Mouse (Mus musculus) heart, postnatal 0 days (tissue): ENCODE results near the gene Phactr2. TPM values are rescaled to one million over a fixed set of nuclear protein-coding genes. Genes with fewer than 3 reads are reported as not detected.

Source experiments
- ATAC-seq: fragments of 200-750 bp; cut with Nextera tagmentation; 2 replicates; pipeline ENCODE4 v1.8.0; 2017; ENCODE audit warnings: low read depth, moderate number of reproducible peaks, moderate library complexity; ENCODE audit not compliant: insufficient read depth
- DNase-seq: peaks from one replicate; pipeline ENCODE4 v3.0.0-alpha.2; 2016; ENCODE audit warnings: low spot score
- H3K27ac ChIP-seq: fragments of 300-500 bp; sonication (generic); 2 replicates; pipeline ENCODE4 v1.5.1; 2014; ENCODE audit warnings: low read depth, mild to moderate bottlenecking
- H3K27me3 ChIP-seq: fragments of 300-500 bp; sonication (generic); 2 replicates; pipeline ENCODE4 v1.6.1; 2014; ENCODE audit warnings: low read length, mixed read lengths; ENCODE audit not compliant: control insufficient read depth, insufficient read depth
- H3K36me3 ChIP-seq: fragments of 300-500 bp; sonication (generic); replicated peaks from 2 replicates; pipeline ENCODE4 v1.6.1; 2014; ENCODE audit warnings: low read length, mixed read lengths; ENCODE audit not compliant: control insufficient read depth, insufficient read depth
- H3K4me1 ChIP-seq: fragments of 300-500 bp; sonication (generic); 2 replicates; pipeline ENCODE4 v1.6.1; 2014; ENCODE audit warnings: antibody characterized with exemption; ENCODE audit not compliant: control insufficient read depth, insufficient read depth
- H3K4me2 ChIP-seq: fragments of 300-500 bp; sonication (generic); 2 replicates; pipeline ENCODE4 v1.6.1; 2014; ENCODE audit warnings: low read depth, mild to moderate bottlenecking, low read length, moderate library complexity
- H3K4me3 ChIP-seq: fragments of 300-500 bp; sonication (generic); 2 replicates; pipeline ENCODE4 v1.5.1; 2014; ENCODE audit warnings: low read depth, low read length
- H3K9ac ChIP-seq: fragments of 300-500 bp; sonication (generic); replicated peaks from 2 replicates; pipeline ENCODE4 v1.6.1; 2014; ENCODE audit warnings: low read depth, low read length, mixed read lengths
- H3K9me3 ChIP-seq: fragments of 300-500 bp; sonication (generic); replicated peaks from 2 replicates; pipeline ENCODE4 v1.6.1; 2016; ENCODE audit warnings: low read length; ENCODE audit not compliant: control insufficient read depth
- CTCF ChIP-seq: IDR thresholded peaks from 2 replicates; pipeline ENCODE4 v1.5.1; 2016; ENCODE audit warnings: antibody characterized with exemption, control low read depth, low read depth
- EP300 ChIP-seq: IDR thresholded peaks from 2 replicates; pipeline ENCODE4 v1.6.1; 2016; ENCODE audit warnings: antibody characterized with exemption, low read depth
- WGBS: fragments of 180-500 bp; shearing (Covaris S2); extraction: QIAGEN DNeasy Blood & Tissue Kit; methylation state at CpG from one replicate; pipeline ENCODE4 v1.1.7; 2014; 5-methylcytosine and 5-hydroxymethylcytosine counted together
- polyA plus RNA-seq: library from polyadenylated mRNA; unstranded; fragments of >200 nt; fragmentation: Nextera tagmentation; extraction: Ambion mirVana; gene quantifications from 2 replicates; pipeline ENCODE4 v1.2.1, GENCODE M21; 2015
- total RNA-seq: library from RNA; depleted of rRNA; stranded (reverse); fragments of >200 nt; gene quantifications from 2 replicates; pipeline ENCODE4 v1.2.3, GENCODE M21; 2014; ENCODE audit warnings: low replicate concordance

The Phactr2 gene
- total and polyA plus RNA-seq, 2 experiments from 2014 or later, result 39.6 to 51.1 TPM

DNA sequence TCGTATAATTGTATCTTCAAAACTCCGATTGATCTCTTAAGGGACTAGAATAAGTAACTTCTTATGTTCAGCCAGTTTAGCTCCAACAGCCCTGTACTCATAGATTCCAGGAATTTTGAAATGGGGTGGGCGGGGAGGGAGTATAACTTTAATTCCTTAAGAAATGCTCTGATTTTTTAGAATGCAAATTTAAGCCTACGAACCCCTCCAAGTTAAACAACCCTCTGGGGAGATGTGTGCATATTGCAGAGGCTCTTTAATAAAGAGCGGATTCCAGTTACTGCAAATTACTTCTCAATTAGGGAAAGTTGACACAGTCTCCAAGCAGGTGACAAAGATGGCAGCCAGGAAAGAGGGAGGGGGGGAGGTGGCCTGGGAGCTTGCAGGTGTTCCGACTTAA, 138.4 kb downstream of the Phactr2 start:
- Histone ChIP-seq H3K9me3 (no peaks in the 10 kb centered on the region), H3K36me3 (no peaks in the 10 kb centered on the region), H3K27me3 (no peaks in the 10 kb centered on the region), H3K4me1 (no peaks in the 10 kb centered on the region), H3K27ac (no peak overlapping the region), H3K4me2 (no peak overlapping the region), H3K4me3 (no peak overlapping the region), H3K9ac (no peak overlapping the region)
- DNase-seq, result no peak
- TF ChIP-seq EP300 (no peak), CTCF (no peak)
- no peak for ATAC-seq
- WGBS, result 87% methylated on average over 6 of the region's 6 CpGs

DNA sequence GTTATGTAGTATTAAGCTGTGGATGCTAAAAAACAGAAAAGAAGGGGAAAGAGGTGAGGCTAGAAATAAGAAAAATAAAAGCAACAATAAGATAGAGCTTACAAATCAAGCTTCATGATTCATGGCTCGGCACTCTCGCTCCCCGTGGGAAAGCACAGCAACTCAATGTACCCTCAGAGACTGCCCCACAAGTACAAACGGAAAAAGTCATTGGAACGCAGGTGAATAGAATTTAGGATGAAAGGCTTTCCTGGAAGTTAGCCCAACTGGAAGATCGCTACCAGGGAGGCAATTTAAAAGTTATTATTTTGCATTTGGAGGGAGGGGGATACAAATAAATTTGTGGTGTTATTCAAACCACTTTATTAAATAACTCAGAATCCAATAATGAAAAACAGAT, 138.9 kb downstream of the Phactr2 start:
- no peaks in the 10 kb centered on the region for H3K36me3 ChIP-seq
- H3K4me1 ChIP-seq, result no peaks in the 10 kb centered on the region
- no peak overlapping the region for H3K9ac ChIP-seq
- no peak for TF ChIP-seq CTCF
- TF ChIP-seq EP300, result no peak
- H3K27me3 ChIP-seq, result no peaks in the 10 kb centered on the region
- no peak overlapping the region for H3K4me2 ChIP-seq
- H3K9me3 ChIP-seq, result no peaks in the 10 kb centered on the region
- H3K4me3 ChIP-seq, result no peak overlapping the region
- no peak for ATAC-seq
- DNase-seq, result no peak
- no peak overlapping the region for H3K27ac ChIP-seq
- 79% methylated on average over 6 of the region's 6 CpGs for WGBS

DNA sequence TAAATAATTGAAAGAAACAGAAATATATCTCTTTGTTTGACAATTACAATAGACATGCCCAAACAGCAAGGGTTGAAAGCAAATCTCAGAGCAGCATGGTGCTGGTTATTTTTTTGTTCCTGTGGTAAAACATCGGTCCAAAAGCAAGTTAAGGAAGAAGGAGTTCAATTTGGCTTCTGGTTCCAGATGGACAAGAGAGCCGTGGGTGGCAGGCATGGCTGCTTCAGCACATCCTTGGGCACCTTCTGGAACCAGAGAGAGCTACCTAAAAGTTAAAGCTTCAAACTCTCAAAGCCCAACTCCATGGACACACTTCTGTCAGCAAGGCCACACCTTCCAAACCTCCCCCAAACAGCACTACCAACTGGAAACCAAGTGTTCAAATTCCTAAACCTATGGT, 140.4 kb downstream of the Phactr2 start:
- H3K4me1 ChIP-seq, result peaks cover 3% of the 10 kb centered on the region; the same call in 1 of the 2 replicates
- 85% methylated on average over 2 of the region's 2 CpGs for WGBS
- no peak overlapping the region for H3K9ac ChIP-seq
- no peaks in the 10 kb centered on the region for H3K36me3 ChIP-seq
- no peak overlapping the region for H3K4me2 ChIP-seq
- no peak overlapping the region for H3K27ac ChIP-seq
- H3K4me3 ChIP-seq, result no peak overlapping the region
- DNase-seq, result no peak
- H3K9me3 ChIP-seq, result no peaks in the 10 kb centered on the region
- TF ChIP-seq CTCF (no peak), EP300 (no peak)
- no peaks in the 10 kb centered on the region for H3K27me3 ChIP-seq
- ATAC-seq, result no peak

DNA sequence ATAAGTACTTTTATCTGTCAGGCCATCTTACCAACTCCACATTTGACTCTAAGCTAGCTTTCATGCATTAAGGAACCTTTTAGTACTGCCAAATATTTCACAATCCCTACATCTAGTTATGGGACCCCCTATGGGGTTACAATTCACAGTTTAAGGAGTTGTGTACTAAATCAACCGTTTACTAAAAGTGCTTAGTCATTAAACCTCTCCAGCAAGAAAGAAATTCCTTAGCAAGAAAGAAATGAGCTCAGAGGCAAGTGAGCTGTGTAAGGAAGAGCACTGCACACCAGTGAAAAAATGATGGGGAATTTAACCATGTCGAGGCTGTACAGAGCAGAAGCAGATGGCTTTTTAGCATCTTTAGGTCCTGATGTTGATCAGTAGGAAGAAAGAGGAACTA, 141.2 kb downstream of the Phactr2 start:
- Histone ChIP-seq H3K27me3 (no peaks in the 10 kb centered on the region), H3K4me1 (peaks cover 11% of the 10 kb centered on the region; the same call in 1 of the 2 replicates), H3K9me3 (no peaks in the 10 kb centered on the region), H3K27ac (no peak overlapping the region), H3K4me3 (no peak overlapping the region), H3K36me3 (no peaks in the 10 kb centered on the region), H3K4me2 (no peak overlapping the region), H3K9ac (no peak overlapping the region)
- DNase-seq, result no peak
- TF ChIP-seq CTCF (no peak), EP300 (no peak)
- WGBS, result 49% methylated on average over 2 of the region's 2 CpGs
- no peak for ATAC-seq

DNA sequence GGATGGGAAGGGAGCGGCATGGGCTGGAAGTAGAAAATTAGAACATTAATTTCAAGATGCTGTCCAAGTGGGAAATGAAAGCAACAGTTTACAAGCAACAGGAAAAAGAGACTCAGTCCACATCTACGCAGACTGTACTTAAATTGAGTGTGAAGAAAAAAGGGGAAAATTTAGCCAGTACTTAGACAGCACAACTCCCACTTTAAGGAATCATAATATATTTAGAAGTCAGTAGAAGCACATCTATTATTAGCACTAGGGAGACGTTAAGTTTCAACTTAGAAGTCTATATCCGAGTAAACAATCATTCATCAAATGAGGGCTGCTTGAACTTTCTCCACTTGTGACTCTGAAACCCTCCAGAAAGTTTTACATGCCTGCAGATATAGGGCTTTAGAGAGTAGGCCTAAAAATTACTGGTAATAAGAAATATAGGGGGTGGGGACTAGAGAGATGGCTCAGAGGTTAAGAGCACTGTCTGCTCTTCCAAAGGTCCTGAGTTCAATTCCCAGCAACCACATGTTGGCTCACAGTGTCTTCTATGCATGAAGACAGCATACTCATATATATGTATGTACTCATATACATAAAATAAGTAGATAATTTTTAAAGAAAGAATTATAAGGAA, 142.7 kb downstream of the Phactr2 start:
- Histone ChIP-seq H3K9ac (no peak overlapping the region), H3K27ac (no peak overlapping the region), H3K9me3 (no peaks in the 10 kb centered on the region), H3K27me3 (no peaks in the 10 kb centered on the region), H3K4me2 (no peak overlapping the region), H3K4me1 (peaks cover 17% of the 10 kb centered on the region; the same call in 1 of the 2 replicates), H3K4me3 (no peak overlapping the region), H3K36me3 (no peaks in the 10 kb centered on the region)
- WGBS, result 50% methylated on average over 4 of the region's 4 CpGs
- ATAC-seq (no peak), DNase-seq (no peak)
- TF ChIP-seq CTCF (no peak), EP300 (no peak)

DNA sequence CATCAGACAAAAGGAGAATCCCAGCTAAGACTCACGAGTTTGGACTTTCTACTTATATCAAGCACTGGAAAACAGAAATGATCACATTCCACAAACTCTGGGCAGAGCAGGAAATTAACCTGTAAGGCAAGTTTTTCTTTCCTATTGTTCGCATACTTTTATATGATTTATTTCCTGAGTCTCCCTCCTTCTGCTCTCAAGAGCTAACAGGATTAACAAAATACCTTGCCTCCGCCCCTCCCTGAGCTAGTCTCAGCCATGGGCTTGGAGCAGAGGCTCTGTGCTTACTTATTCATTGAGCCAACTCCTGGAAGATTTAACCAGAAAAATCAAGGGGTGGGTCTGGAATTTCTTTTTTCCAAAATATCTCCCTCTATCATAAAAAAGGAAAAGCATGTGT, 145.6 kb downstream of the Phactr2 start:
- no peak for TF ChIP-seq CTCF
- TF ChIP-seq EP300, result no peak
- ATAC-seq (no peak), DNase-seq (no peak)
- Histone ChIP-seq H3K27me3 (no peaks in the 10 kb centered on the region), H3K36me3 (no peaks in the 10 kb centered on the region), H3K4me3 (no peak overlapping the region), H3K27ac (peak overlapping the region; percentile 56; the same call in 1 of the 2 replicates), H3K4me1 (peaks cover 29% of the 10 kb centered on the region; the same call in 1 of the 2 replicates), H3K4me2 (no peak overlapping the region), H3K9ac (no peak overlapping the region), H3K9me3 (no peaks in the 10 kb centered on the region)
- WGBS, result 59% methylated on average over 3 of the region's 3 CpGs
